Mouse (Mus musculus): ENCODE measurements around the gene Tbr1. TPM values are rescaled to one million over a fixed set of nuclear protein-coding genes. Genes with fewer than 3 reads are reported as not detected.

Gene Tbr1
- 4.0 and 6.0 TPM in 2 replicates for polyA plus RNA-seq (2021; fragmentation: Nextera tagmentation)
- long read RNA-seq, experiment 1, partial matches to known transcripts = 5 of 11 reads
- long read RNA-seq, experiment 1, other reads (novel, unspliced or antisense) = 6 of 11 reads
- long read RNA-seq, experiment 2, transcript Tbr1-201 (6 exons, 3,977 nt) = major isoform, 30 of 47 reads
- long read RNA-seq, experiment 2, partial matches to known transcripts = 16 of 47 reads
- long read RNA-seq, experiment 2, other reads (novel, unspliced or antisense) = 1 of 47 reads

DNA sequence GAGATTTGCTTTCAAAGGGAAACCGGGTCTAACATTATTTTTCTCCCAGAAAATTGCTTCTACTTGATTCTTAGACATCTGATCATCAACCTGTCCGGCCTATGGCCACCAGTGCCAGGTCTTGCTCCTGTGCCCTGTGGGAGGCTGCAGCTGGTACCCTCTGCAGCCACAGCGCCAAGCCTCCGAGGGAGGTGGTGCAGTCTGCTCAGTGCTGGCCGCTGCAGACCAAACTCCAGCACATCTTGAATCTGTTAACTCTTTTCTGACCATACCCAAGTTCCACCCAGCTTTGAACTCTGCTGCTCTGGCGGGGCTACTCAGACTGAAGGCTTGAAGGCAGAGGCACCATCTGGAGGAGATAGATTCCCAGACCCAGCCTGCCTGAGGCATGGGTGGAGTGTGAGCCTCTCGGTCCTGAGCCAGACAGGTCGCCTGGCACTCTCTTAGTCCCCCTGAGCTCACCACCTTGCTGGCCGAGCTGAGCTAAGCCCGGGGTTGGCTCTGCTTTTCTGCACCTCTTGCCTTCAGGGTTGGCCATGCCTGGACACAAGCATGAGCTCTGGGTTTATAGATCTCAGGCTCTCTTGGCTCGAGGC is at the start of gene Tbr1:
Gene Tbr1 (plus strand): TSS at position 275 of the 596 bp plus-strand sequence.

Small RNA genes lying within 50 kb of the gene (microRNA-seq; reads per million reads assigned to microRNA genes)
- gene Gm22403 = not detected

Other genes with a start within 250 kb of the Tbr1 start
- gene Tank, start 224.3 kb upstream of the Tbr1 start, polyA plus RNA-seq (2021; fragmentation: Nextera tagmentation) = 20.2 and 20.7 TPM in 2 replicates
- 192 and 198 TPM in 2 replicates for gene Psmd14, start 91.2 kb upstream of the Tbr1 start, polyA plus RNA-seq (2021; fragmentation: Nextera tagmentation)
- gene Slc4a10, start 243.5 kb downstream of the Tbr1 start, polyA plus RNA-seq (2021; fragmentation: Nextera tagmentation) = 29.1 and 39.8 TPM in 2 replicates